Mouse (Mus musculus) left cerebral cortex, postnatal 25 days (tissue): Measurements from ENCODE around the gene Pax8. TPM values are rescaled to one million over a fixed set of nuclear protein-coding genes. Genes with fewer than 3 reads are reported as not detected.

Experiments
- DNase-seq, 2 experiments: peaks; one replicate each; pipeline ENCODE4 v3.0.0; 2022; ENCODE audit warnings: low spot score in 2 of 2, mixed read lengths in 1 of 2
- intact Hi-C: fragments of 180-260 bp; cut with DNase I; formaldehyde crosslinking; loops from one replicate; pipeline ENCODE4 v1.15.1; 2025
- total RNA-seq, 2 experiments: library from RNA; stranded (reverse); gene quantifications; 2 replicates each; pipeline ENCODE4 v1.2.3; 2021

The Pax8 gene
- total RNA-seq, 2 experiments from 2014 or later = not detected

DNA sequence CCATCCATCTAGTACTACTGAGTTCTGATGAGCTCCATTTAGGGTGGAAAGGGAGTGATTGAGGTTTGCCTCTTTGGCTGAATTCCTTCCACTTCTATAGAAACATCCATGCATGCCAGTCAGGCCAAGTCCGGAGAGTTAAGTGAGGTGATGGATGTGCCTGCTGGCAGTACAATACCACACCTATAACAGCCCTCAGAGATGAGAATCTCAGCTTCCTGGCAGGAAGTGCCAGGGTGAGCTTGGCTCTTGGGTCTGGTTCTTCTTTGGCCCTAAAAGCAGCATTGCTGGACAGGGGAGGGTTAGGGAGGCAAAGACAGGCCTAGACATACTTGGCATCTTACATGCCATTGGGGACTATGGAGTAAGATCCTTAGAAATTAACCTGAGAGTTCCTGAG lies 7.0 kb downstream of the Pax8 start:
- intact Hi-C loops = no loop called here
- no peak for DNase-seq

DNA sequence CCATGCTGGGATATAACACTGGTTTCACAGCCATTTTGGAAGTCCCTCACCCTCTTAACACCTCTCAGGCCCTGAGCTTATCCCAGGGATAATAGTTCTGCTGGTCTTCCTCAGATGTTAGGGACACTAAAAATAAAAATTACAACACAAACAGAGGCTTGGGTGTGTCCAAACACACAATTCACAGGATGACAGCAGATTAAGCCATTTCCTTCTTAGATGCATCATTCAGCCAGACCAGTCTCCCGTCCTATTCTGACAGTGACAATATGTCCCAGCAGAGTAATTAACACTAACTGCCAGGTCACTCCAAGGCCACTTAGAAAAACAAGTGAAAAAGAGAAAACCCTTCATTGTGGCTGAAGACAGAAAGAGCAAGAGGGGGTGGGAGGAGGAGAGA lies 8.2 kb downstream of the Pax8 start:
- intact Hi-C loops = no loop called here
- no peak for DNase-seq

DNA sequence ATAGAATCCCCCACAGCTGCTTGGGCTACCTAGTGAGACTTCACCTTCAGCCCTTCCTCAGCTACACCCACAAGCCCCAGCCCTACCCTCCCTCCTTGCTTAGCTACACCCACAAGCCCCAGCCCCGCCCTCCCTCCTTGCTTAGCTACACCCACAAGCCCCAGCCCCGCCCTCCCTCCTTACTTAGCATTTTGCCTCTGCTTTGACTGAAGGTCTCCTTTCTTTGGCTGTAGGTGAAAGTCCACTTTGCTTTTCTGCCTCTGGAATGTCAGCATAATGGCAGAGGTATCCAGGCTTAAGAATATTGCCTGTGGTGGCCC lies 14.6 kb downstream of the Pax8 start:
- no peak for DNase-seq

DNA sequence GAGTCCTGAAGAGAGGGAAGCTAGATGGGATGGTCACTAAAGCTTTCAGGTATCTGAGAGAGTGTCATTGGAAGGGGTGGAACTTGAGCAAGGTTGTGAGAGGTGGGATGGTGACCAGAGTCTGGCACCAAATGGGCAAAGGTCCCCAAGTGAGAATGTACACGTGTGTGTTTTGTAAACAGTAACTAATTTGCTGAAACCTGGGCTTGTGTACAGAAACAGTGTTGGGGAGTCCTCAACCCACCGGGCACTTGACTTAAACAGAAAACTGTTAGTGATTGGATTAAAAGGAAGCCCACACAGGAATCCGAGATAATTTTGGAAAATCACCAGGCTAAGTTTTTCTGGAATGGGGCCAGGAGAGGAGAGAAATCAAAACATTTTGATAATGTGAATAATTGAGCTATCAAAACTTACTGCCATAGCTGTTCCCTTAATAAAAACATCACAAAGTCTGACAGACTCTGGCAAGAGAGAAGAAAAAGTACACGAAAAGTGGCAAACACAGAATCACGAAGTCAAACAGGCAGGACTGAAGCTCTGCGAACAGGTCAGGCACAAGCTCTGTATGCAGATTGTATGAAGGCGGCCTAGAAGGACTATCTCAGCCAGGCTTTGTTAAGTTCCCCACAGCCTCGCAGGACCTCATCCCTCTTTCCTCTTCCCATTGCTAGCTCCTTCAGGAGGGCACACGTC lies 15.1 kb downstream of the Pax8 start:
- DNase-seq = no peak
- intact Hi-C loops = no loop called here

More for the DNA sequence above, 14.6 kb downstream of the Pax8 start:
- intact Hi-C loops = no loop called here

DNA sequence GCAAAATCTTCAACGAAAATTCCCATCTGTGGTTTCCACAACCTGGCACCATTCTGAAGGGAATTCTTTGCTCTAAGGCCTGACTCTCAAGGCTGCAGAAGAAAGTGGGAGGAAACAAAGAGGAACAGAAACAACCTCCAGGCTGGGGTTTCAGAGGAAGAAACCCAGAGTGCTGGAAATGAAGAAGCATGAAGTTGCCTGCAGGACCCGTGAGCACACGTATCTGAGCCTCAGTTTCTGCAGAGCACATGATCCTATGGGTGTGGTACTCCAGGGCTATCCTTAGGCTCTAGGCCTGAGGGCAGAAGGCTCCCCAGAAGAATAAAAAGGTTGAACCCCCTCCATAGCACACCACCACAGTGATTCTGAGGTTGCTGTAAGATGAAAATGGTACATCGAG lies 18.6 kb downstream of the Pax8 start:
- intact Hi-C loops = no loop called here
- DNase-seq = no peak

DNA sequence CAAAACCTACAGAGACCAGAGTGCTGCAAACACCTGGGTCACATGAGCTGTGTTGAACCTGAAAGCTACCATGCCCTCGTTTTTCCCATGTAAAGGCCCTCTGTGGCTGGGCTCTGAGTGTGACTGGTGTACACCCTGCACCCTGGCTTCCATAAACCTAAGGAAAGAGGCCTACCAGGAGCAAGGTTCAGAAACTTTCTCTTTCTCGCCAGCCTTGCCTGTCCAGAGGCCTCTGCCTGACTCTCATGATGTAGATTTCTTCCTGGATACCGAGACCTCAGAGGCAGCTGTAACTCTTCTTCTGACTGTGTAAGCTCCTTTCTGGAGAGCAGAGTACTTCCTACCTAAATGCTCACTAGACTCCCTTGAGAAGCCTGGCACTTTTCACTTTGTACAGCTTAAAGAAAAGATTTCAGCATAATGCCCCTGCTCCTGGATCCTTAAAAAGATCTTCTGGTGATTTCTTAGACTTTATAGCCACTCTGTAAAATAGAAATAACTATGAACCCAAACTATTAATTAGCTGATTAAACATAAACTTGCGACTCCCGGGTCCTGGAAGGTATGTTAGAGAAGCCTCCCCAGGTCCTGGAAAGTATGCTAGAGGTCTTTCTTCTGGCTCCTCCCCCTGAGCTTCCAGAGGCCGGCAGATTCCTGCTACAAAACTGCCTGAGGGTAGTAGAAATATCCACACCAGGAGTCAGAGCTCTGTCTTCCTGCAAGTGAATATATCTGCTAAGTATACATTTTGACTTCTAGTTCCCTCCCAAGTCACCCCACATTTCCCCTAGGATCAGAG lies 20.1 kb downstream of the Pax8 start:
- no peak for DNase-seq

DNA sequence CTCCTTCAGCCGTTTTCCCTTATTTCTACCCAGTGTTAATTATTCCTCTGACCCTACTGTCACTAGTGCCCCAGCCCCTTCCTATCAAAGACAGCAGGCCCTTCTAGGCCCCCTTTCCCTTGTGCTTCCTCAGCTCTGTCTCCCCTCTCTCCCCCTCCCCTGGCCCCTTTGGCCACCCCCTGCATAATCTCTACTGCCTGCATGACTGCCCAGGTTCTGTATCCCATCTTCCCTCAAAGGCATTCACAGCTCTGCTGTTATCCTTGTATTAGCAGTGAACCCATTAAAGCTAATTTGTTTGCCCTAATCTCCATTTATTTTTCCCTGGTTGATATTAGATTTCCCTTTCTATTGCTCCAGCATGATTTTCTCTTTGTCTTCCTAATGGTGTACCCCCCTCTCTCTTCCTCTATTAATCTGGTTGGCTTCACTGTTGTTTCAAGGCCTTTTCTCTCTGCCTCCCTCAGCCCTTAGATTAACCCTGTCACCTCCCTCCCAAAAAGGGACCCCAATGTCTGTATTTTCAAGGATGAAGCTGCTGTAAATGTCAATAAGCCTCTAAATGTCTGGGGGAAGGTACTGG lies 20.9 kb downstream of the Pax8 start:
- DNase-seq = no peak
- intact Hi-C loops = no loop called here

More for the DNA sequence above, 20.1 kb downstream of the Pax8 start:
- intact Hi-C loops = no loop called here

DNA sequence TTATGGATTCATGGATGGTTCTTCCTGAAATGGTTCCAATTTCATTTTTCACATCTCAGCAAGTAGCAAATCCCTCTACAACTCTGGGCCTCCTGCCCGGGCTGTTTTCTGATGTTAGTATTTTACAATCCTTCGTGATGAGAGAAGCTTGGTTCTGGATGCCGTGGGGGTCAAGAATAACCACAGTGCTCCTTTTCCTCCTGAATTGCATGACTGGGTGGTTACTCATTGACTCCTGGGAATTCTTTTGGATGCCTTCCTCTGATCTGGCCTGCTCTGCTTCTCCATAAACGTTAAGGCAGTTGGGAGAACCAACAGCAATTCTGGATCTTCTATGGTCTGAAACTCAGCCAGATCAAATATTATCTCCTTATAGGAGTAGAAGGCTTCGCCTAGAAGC lies 22.2 kb downstream of the Pax8 start:
- no peak for DNase-seq
- intact Hi-C loops = no loop called here

DNA sequence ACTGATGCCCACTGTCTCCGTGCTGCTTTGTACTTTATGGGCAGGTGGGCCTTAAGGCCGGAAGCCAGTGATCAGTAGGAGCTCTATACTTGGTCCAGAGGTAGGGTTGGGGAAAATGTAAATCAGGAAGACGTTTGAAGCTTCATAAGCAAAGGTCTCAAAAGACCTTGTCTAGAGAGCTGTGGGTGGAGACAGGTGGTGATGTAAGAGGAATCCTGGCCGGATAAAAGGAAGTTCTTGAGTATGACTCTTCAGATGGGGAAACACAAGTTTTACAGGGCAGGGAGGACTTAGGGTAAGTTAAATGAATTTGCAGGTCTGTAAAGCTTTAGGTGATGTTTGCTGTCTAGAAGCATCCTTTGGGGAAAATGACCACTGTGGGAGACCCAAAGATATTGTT lies 26.3 kb downstream of the Pax8 start:
- no peak for DNase-seq
- intact Hi-C loops = no loop called here

DNA sequence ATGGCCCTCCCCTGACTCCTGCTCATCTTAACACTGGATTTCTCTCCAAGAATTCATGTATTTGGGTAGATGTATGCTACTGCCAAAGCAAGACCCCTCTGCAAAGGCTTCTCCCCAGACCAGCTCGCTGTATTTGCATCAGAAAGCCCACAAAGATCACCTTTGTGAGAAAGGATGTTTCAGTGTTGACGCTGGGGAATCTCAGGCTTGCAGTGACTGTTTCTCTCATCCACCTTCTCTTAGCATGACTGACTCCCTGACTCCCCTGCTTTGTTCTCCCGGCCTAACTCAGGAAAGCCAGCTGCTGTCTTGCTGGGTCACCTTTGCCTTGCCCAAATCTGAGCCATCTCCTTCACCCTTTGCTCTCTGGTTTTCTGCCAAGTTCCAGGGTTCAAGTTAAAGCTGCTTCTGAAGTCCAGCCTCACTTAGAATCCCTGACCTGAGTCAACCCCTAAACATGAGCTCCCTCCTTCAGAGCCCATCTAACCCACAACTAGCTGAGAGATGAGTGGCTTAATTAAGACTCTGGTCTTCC lies 32.1 kb downstream of the Pax8 start:
- intact Hi-C loops = no loop called here
- DNase-seq = no peak

DNA sequence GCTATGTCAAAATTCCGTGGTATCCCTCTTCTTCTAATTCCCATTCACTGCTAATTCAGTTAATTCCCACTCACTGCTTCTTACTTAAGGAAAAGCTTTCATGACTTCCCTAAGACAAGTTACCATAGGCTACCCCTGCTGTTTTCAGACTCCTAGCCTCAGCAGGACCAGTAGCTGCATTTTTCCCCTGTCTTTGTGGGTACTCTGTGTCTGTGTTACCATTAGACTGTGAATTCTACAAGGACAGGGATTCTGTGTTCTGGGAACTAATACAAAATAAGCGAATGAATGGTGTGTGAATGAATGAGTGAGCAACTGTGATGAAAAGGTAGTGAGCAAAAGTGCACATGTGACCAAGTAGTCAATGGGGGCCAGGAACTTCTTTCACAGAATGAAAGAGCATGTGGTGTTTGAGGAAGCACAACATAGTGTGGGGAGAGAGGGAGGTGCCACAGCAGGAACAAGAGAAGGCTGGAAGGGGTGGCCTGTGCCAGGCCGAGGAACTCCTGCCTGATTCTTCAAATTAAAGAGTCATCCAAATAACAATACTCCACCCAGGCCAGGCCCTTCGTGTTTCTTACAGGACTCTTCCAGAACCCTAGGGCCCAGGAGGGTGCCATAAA lies 33.0 kb downstream of the Pax8 start:
- intact Hi-C loops = no loop called here
- DNase-seq = no peak

DNA sequence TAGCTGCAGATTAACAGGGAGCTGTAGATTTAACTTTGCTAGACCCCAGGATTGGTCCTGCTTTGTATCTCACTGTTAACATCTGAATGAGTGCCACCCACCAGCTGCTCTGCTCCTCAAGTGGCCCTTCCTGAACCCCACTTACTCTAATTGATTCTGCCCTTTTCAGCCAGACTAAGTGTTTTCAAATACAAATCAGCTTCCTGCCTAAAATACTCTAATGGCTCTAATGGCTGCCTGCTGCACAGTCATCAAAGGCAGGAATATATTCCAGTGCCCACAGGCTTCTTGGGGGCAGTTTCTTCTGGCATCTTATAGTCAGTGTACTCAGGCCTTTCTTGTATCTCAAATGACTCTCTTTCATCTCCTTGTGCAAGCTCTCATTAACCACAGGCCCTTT lies 33.5 kb downstream of the Pax8 start:
- intact Hi-C loops = no loop called here
- DNase-seq = peak in 1 of 2 experiments; percentile 4

DNA sequence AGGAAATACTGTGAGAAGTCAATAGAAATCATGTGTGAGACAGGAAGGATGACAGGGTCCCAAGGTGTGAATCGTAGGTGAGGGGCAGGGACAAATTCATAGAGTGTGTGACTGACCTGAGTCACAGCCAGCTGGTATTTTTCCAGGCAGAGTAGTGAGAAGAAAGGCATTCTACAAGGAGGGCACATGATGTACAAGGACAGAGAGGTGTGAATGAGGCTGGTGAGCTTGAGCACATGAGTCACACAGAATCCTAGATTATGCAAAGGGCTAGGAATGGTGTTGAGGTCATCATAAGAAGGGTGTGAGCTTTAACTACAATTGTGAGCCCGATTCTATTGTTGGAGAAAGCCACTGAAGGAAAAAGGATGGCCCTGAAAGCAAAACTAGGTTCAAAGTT lies 35.3 kb downstream of the Pax8 start:
- intact Hi-C loops = no loop called here
- no peak for DNase-seq

DNA sequence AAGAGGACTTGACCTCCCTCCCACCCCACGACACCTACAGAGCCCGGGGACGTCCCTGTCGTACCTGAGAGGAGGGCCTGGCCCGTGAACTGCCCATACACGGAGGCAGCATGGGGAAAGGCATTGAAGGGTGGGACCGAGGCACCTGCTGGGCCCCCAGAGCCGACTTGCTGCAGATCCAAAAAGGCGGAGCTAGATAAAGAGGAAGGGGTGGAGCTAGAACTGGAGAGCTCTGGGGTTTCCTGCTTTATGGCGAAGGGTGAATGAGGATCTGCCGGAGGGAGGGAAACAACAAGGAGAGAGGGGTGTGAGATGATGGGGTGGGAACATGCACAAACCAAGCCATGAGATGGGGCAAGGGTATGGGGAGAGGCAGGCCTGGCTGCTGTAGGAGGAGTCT lies 39.7 kb downstream of the Pax8 start:
- no peak for DNase-seq

DNA sequence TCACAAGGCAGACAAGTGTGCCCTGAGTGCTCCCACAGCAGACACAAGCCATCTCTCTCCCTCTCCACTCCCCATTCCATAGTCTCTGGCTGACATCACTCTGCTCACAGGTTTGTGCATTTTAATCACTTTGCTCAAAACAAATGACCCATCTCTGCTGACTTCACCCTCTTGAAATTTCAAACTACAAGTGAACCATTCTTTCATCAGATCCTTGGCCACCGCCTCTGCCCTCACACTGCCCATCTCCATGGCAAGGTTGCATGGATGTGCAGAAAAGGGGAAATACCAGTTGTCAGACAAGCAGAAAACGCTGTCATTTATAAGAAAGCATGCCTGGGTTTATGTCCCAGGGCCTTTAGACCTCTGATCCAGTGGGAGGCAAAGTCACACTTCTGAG lies 40.7 kb downstream of the Pax8 start:
- intact Hi-C loops = no loop called here
- DNase-seq = no peak

More for the DNA sequence above, 39.7 kb downstream of the Pax8 start:
- intact Hi-C loops = no loop called here

DNA sequence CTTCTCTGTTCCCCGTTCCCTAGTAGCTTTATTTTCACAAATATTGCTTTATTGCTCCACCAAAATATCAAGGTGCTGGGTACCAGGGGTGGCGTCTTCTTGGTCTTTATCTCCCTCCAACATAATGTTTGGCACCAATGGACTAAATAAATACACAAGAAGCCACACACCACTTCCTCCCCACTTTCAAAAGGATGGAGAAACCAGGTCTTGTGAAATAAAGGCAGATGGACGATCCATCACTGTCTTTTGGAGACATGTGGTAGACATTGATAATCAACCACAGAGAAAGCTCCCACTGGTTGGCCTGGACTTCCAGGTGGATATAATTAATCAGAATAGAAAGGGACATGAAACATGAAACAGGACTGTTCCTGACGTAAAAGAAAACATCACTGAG lies 45.6 kb downstream of the Pax8 start:
- DNase-seq = no peak
- intact Hi-C loops = no loop called here

DNA sequence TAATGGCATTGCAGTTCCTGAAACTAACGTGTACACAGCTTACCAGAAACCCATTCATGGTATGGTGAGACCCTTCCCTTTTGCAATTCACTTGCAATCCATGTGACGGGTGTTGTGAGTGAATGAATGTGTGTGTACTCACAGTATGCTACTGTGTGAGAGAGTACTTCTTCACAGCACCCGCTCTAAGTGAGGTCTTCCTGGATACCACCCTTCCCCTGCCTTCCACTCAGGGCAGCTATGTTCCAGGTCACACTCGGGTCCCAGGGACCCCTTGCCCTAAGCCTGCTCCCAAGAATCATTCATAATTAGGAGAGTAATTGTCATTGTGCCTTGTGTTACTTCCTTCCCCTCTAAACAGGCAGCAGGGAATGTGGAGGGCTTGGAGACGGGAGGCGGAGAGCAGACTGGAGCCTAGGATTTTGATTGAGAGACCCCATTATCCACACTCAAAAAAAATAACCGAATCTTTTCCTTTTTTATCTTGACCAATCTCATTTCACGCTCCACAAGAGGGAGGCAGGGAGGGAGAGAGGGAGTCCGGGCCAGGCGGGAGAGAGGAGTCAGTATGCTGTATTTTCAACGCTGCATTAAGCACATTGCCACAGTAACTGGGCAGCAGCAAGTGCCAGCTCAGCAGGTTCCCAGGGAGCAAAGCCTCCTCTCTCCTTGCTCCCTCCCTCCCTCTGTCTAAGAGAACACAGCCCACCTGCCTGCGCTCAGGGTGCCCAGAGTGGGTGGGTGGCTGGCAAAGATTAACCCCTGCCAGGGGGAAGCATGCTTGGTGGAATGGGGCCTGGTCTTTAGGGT lies 47.3 kb downstream of the Pax8 start:
- DNase-seq = no peak
- intact Hi-C loops = no loop called here

DNA sequence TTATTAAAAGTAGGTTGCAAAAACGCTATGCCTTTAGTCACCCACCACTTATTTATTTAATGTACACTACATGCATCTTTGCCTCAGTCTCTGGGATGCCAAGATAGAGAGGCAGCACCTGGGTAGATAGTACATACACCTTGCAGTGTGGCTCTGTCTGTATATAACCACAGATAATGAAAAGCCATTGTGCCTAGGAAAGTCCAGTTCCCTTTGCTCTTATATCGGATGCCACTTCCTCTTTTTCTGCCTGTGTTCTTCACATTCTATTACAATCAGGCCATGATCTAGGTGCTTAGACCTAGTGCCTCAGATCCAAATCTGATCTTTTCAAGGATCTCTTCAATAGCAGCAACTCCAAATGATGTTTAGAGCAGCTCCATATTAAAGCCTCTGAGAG lies 49.8 kb downstream of the Pax8 start:
- intact Hi-C loops = no loop called here
- DNase-seq = no peak

DNA sequence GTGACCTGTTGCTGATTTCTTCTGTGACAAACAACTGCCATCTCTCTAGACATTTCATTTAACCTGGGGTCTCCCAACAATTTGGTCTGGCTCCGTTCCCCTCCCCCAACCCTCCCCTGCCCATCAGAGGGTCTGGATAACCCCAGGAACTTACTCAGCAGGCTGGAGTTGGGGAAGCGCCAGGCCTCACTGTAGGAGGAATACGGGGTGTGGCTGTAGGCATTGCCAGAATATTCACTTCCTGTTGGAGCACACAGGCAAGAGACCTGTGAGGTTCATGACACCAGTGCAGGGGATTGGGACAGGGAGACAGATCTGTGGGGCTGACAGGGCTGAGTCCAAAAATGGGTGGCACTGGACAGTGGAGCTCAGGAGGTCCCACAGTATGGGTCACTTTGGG lies 52.6 kb downstream of the Pax8 start:
- intact Hi-C loops = no loop called here

More for the DNA sequence above, 52.6 kb downstream of the Pax8 start:
- no peak for DNase-seq
